Mouse (Mus musculus): ENCODE measurements around the gene Fam151b. TPM values are rescaled to one million over a fixed set of nuclear protein-coding genes. Genes with fewer than 3 reads are reported as not detected.

Fam151b gene
- total and polyA plus RNA-seq, 3 experiments: 1.0 to 2.2 (median 2.0) TPM

GRCm38 (mm10) chr13:92403496-92403895 is 80.3 kb downstream of the Fam151b start:
- DNase-seq: no peak
- Histone ChIP-seq H3K4me1 (ENCODE audit: control insufficient read depth, insufficient read depth, low read length) (no peaks in the 10 kb centered on the region), H3K9ac (ENCODE audit: low read depth, low read length) (no peak overlapping the region), H3K36me3 (ENCODE audit: control insufficient read depth, insufficient read depth, low read length) (no peaks in the 10 kb centered on the region), H3K4me3 (no peak overlapping the region), H3K79me2 (replicated peaks; ENCODE audit: control insufficient read depth, insufficient read depth, low read length) (no peaks in the 10 kb centered on the region), H3K27ac (no peak overlapping the region), H3K27me3 (ENCODE audit: control insufficient read depth, insufficient read depth, low read length) (no peaks in the 10 kb centered on the region)
- TF ChIP-seq CTCF (IDR thresholded peaks at IDR 0.05) (no peak), EP300 (IDR thresholded peaks at IDR 0.05; ENCODE audit: insufficient read depth, low read depth, low read length) (no peak), POLR2A (IDR thresholded peaks at IDR 0.05; ENCODE audit: insufficient read depth, low read depth, low read length) (no peak)
- WGBS: 70% methylated on average over 3 of the region's 3 CpGs
- intact Hi-C loops (cut with DNase I): no loop called here

GRCm38 (mm10) chr13:92402063-92402462 is 81.8 kb downstream of the Fam151b start:
- no peak overlapping the region for H3K9ac ChIP-seq (ENCODE audit: low read depth, low read length)
- no peaks in the 10 kb centered on the region for H3K79me2 ChIP-seq (replicated peaks; ENCODE audit: control insufficient read depth, insufficient read depth, low read length)
- H3K27ac ChIP-seq: no peak overlapping the region
- TF ChIP-seq POLR2A (IDR thresholded peaks at IDR 0.05; ENCODE audit: insufficient read depth, low read depth, low read length) (no peak), EP300 (IDR thresholded peaks at IDR 0.05; ENCODE audit: insufficient read depth, low read depth, low read length) (no peak), CTCF (IDR thresholded peaks at IDR 0.05) (no peak)
- H3K36me3 ChIP-seq (ENCODE audit: control insufficient read depth, insufficient read depth, low read length): no peaks in the 10 kb centered on the region
- 41% methylated on average over 2 of the region's 2 CpGs for WGBS
- no peak overlapping the region for H3K4me3 ChIP-seq
- no peak for DNase-seq
- no peaks in the 10 kb centered on the region for H3K27me3 ChIP-seq (ENCODE audit: control insufficient read depth, insufficient read depth, low read length)
- intact Hi-C loops (cut with DNase I): no loop called here
- no peaks in the 10 kb centered on the region for H3K4me1 ChIP-seq (ENCODE audit: control insufficient read depth, insufficient read depth, low read length)

Other genes with a start within 250 kb of the Fam151b start
- gene Gm20379, start 178.0 kb downstream of the Fam151b start, total RNA-seq (2021): not detected
- not detected in 2 replicates for gene Gm20379, start 178.0 kb downstream of the Fam151b start, polyA plus RNA-seq (2012; rRNA removed)
- under 1 TPM; 0.78 to 0.84 TPM for gene Dhfr, start 129.3 kb downstream of the Fam151b start, total RNA-seq (2021)
- gene Dhfr, start 129.3 kb downstream of the Fam151b start, polyA plus RNA-seq (2012; rRNA removed): 0.39 and 0.91 TPM in 2 replicates
- 1 to 10 TPM; 7.2 to 9.1 TPM for gene Msh3, start 129.0 kb downstream of the Fam151b start, total RNA-seq (2021)
- 3.9 and 5.7 TPM in 2 replicates for gene Msh3, start 129.0 kb downstream of the Fam151b start, polyA plus RNA-seq (2012; rRNA removed)
- gene Ankrd34b, start 58.1 kb downstream of the Fam151b start, total RNA-seq (2021): not detected
- gene Ankrd34b, start 58.1 kb downstream of the Fam151b start, polyA plus RNA-seq (2012; rRNA removed): not detected in 2 replicates
- gene Zfyve16, start 46.9 kb upstream of the Fam151b start, total RNA-seq (2021): 10 to 100 TPM; 11.5 to 11.7 TPM
- gene Zfyve16, start 46.9 kb upstream of the Fam151b start, polyA plus RNA-seq (2012; rRNA removed): 2.9 and 8.4 TPM in 2 replicates
- gene Spz1, start 92.2 kb upstream of the Fam151b start, total RNA-seq (2021): not detected
- 0.23 and 0.31 TPM in 2 replicates for gene Spz1, start 92.2 kb upstream of the Fam151b start, polyA plus RNA-seq (2012; rRNA removed)
- 10 to 100 TPM; 12.0 to 12.4 TPM for gene Serinc5, start 127.1 kb upstream of the Fam151b start, total RNA-seq (2021)
- gene Serinc5, start 127.1 kb upstream of the Fam151b start, polyA plus RNA-seq (2012; rRNA removed): 10.3 and 15.3 TPM in 2 replicates